Comparison of ENCODE assay signal across 9 mouse cellular contexts in genomic region chr5:112050906-112051305, GRCm38 (mm10).
DNase-seq lines count a peak whose midpoint lies in the region; ATAC-seq lines count a peak whose summit lies in the region.
"Had no signal": no experiment of that assay in that cellular context is flagged by ENCODE, and none has a peak within 500 bp of the region (broad histone marks: within the 10 kb centered on the region; RNA-seq: fewer than 3 reads in every experiment).

No protein-coding gene starts in this region.

- no peaks in the 10 kb centered on the region for H3K36me3 ChIP-seq in intestine, embryonic 16.5 days (ENCODE audit: control insufficient read depth, insufficient read depth, low read length)

- DNase-seq in kidney, postnatal 4 days, result peak; percentile 20 to 32
- DNase-seq in kidney, adult 9 months, result no peak
- DNase-seq in 3T3-L1 (ENCODE audit: low read depth, low spot score), result peak; percentile 8
- peak; percentile 45 for DNase-seq in NIH3T3 (ENCODE audit: low read depth)
- peak; percentile 41 to 48 for DNase-seq in frontal cortex, postnatal 14 days (ENCODE audit: low spot score in 2 of 2)
- DNase-seq in urinary bladder, postnatal 10 days (ENCODE audit: low spot score), result no peak
- DNase-seq in thymus, postnatal 36 days, result no peak
- DNase-seq: lung, adult 2 months had no signal

- no peaks in the 10 kb centered on the region for H3K9me3 ChIP-seq in intestine, embryonic 16.5 days (ENCODE audit: control insufficient read depth, low read length)

- H3K27ac ChIP-seq in intestine, embryonic 16.5 days (ENCODE audit: low read length), result no peak overlapping the region

- H3K4me2 ChIP-seq in intestine, embryonic 16.5 days (ENCODE audit: low read depth, low read length), result no peak overlapping the region

- 50% methylated on average over 5 of the region's 5 CpGs for WGBS in intestine, embryonic 16.5 days

- H3K9ac ChIP-seq in intestine, embryonic 16.5 days (ENCODE audit: low read depth, low read length), result no peak overlapping the region

- H3K27me3 ChIP-seq in intestine, embryonic 16.5 days (replicated peaks; ENCODE audit: control insufficient read depth, insufficient read depth, low read length), result no peaks in the 10 kb centered on the region

- ATAC-seq in intestine, embryonic 16.5 days, result no peak

- H3K4me3 ChIP-seq in intestine, embryonic 16.5 days (ENCODE audit: low read length), result no peak overlapping the region

- H3K4me1 ChIP-seq in intestine, embryonic 16.5 days (ENCODE audit: control insufficient read depth, insufficient read depth, low read length), result no peaks in the 10 kb centered on the region

Comparison
In these comparisons a context has a peak if more than half of its experiments do, and no peak if none do; other contexts are left out.
1. DNase-seq: peak in kidney, postnatal 4 days (2 of 2), 3T3-L1 (single experiment), NIH3T3 (single experiment) and frontal cortex, postnatal 14 days (2 of 2); none in kidney, adult 9 months (single experiment), urinary bladder, postnatal 10 days (single experiment) and thymus, postnatal 36 days (0 of 2).